Mouse (Mus musculus) MEL (cell line): Measurements from ENCODE around the gene Wdr54.

Experiments used
- CTCF ChIP-seq, 3 experiments: IDR thresholded peaks in 2 of 3; conservative IDR thresholded peaks in 1 of 3; 2 replicates each; pipeline ENCODE4 v1.5.1; 2011 to 2012; ENCODE audit warnings: low read length in 3 of 3, low read depth in 2 of 3, mild to moderate bottlenecking in 2 of 3, improper control_type of control experiment in 1 of 3, inconsistent platforms in 1 of 3, mixed read lengths in 1 of 3, moderate library complexity in 1 of 3; ENCODE audit not compliant: control insufficient read depth in 1 of 3, insufficient read depth in 1 of 3, poor library complexity in 1 of 3, severe bottlenecking in 1 of 3
- EP300 ChIP-seq, 2 experiments: IDR thresholded peaks; 2 replicates each; pipeline ENCODE4 v1.6.1; 2011; ENCODE audit warnings: improper control_type of control experiment in 2 of 2, low read length in 2 of 2, low read depth in 1 of 2, mild to moderate bottlenecking in 1 of 2
- NELFE ChIP-seq: IDR thresholded peaks from 2 replicates; pipeline ENCODE4 v1.6.1; 2011; ENCODE audit warnings: low read depth, low read length, improper control_type of control experiment

- TF ChIP-seq NELFE (no peak), EP300 (IDR thresholded peaks at IDR 0.05; ENCODE audit: low read depth in 1 of 2, low read length in 2 of 2) (no peak), CTCF (IDR thresholded peaks at IDR 0.05 in 2 of 3, conservative IDR thresholded peaks at IDR 0.05 in 1 of 3; ENCODE audit: control insufficient read depth in 1 of 3, insufficient read depth in 1 of 3, low read depth in 2 of 3, low read length in 3 of 3, poor library complexity in 1 of 3, severe bottlenecking in 1 of 3) (no peak)
Measured at GRCm38 (mm10) chr6:83179390-83180117, 23.4 kb upstream of the Wdr54 start.
